Comparison of ENCODE assay signal across 26 mouse cellular contexts in the genomic region with DNA sequence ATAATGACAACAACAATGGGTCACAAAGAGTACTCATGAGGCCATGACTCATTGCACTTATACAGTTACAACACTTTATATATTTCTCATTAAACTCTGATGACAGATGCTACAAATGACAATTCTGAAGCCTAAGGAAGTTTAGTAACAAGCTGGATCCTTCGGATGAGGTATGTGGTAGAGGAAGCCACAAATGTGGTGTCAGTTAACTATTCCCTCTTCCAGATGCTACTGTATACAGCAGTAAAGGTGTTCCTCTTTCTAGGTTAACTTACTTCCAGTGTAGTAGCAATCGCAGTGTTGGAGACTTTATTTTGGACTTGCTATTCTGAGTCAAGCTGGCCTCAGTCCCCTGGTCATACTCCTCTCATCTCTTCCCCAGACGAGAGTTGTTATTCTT.
"Had no signal": no experiment of that assay in that cellular context is flagged by ENCODE, and none has a peak within 500 bp of the region (broad histone marks: within the 10 kb centered on the region; RNA-seq: fewer than 3 reads in every experiment).

No protein-coding gene starts in this region.

- H3K9ac ChIP-seq: heart, embryonic 13.5 days; heart, embryonic 15.5 days; hindbrain, embryonic 12.5 days; hindbrain, embryonic 14.5 days; intestine, embryonic 15.5 days; limb, embryonic 13.5 days; limb, embryonic 15.5 days; liver, embryonic 12.5 days had no signal

- ATAC-seq: hindbrain, embryonic 16.5 days; inflammation-experienced regulatory T-cells, adult 6 months; intestine, embryonic 15.5 days; intestine, postnatal 0 days; liver, embryonic 12.5 days had no signal

- H3K4me2 ChIP-seq: heart, embryonic 13.5 days; heart, embryonic 15.5 days; hindbrain, embryonic 12.5 days; hindbrain, embryonic 14.5 days; intestine, embryonic 15.5 days; limb, embryonic 13.5 days; limb, embryonic 15.5 days; liver, embryonic 12.5 days had no signal

- DNase-seq: gastrocnemius, postnatal 14 days; gastrocnemius, postnatal 36 days; heart, adult 18-20 months; heart, postnatal 14 days; heart, postnatal 36 days; kidney, adult 18-20 months; kidney, adult 8-10 months; kidney, postnatal 14 days; kidney, postnatal 36 days; layer of hippocampus, adult 9-11 months; layer of hippocampus, postnatal 36 days; left cerebral cortex, postnatal 4 days had no signal

- H3K36me3 ChIP-seq: heart, embryonic 10.5 days; heart, embryonic 13.5 days; heart, embryonic 15.5 days; hindbrain, embryonic 10.5 days; hindbrain, embryonic 12.5 days; intestine, embryonic 15.5 days; limb, embryonic 13.5 days; limb, embryonic 15.5 days; liver, embryonic 12.5 days had no signal

- H3K4me1 ChIP-seq: heart, embryonic 15.5 days; hindbrain, embryonic 10.5 days; hindbrain, embryonic 12.5 days; intestine, embryonic 15.5 days; liver, embryonic 12.5 days had no signal

- H3K4me3 ChIP-seq: heart, embryonic 10.5 days; heart, embryonic 13.5 days; heart, embryonic 15.5 days; hindbrain, embryonic 10.5 days; hindbrain, embryonic 12.5 days; intestine, embryonic 15.5 days; limb, embryonic 13.5 days; limb, embryonic 15.5 days; liver, embryonic 12.5 days had no signal

- H3K27ac ChIP-seq: heart, embryonic 10.5 days; heart, embryonic 13.5 days; heart, embryonic 15.5 days; hindbrain, embryonic 10.5 days; hindbrain, embryonic 12.5 days; hindbrain, embryonic 14.5 days; intestine, embryonic 15.5 days; kidney, postnatal 0 days; limb, embryonic 13.5 days; limb, embryonic 15.5 days; liver, embryonic 12.5 days had no signal

- H3K27me3 ChIP-seq: heart, embryonic 15.5 days; hindbrain, embryonic 12.5 days; intestine, embryonic 15.5 days; limb, embryonic 13.5 days; limb, embryonic 15.5 days; liver, embryonic 12.5 days had no signal

- H3K9me3 ChIP-seq: heart, embryonic 10.5 days; heart, embryonic 13.5 days; heart, embryonic 15.5 days; hindbrain, embryonic 10.5 days; hindbrain, embryonic 12.5 days; intestine, embryonic 15.5 days; limb, embryonic 13.5 days; limb, embryonic 15.5 days; liver, embryonic 12.5 days had no signal
